Mouse (Mus musculus) kidney, embryonic 15.5 days (tissue): ENCODE results near the gene March4. TPM values are rescaled to one million over a fixed set of nuclear protein-coding genes. Genes with fewer than 3 reads are reported as not detected.

Experiments
- polyA plus RNA-seq: library from polyadenylated mRNA; unstranded; fragments of >200 nt; fragmentation: Nextera tagmentation; extraction: Ambion mirVana; gene quantifications from 2 replicates; pipeline ENCODE4 v1.2.1, GENCODE M21; 2015

March4 gene
- polyA plus RNA-seq, 1 experiment from 2014 or later = 0.05 TPM

Other genes starting within 250 kb of the March4 start
- gene Xrcc5, start 229.5 kb downstream of the March4 start, polyA plus RNA-seq = 54.5 and 59.4 TPM in 2 replicates
- 22.9 and 24.2 TPM in 2 replicates for gene Smarcal1, start 46.3 kb upstream of the March4 start, polyA plus RNA-seq
- gene Ankar, start 163.6 kb upstream of the March4 start, polyA plus RNA-seq = not detected in 2 replicates
- gene Rpl37a, start 174.4 kb upstream of the March4 start, polyA plus RNA-seq = 1,899 and 2,168 TPM in 2 replicates